Mouse (Mus musculus) hindbrain, embryonic 16.5 days (tissue): ENCODE measurements at regions not wholly inside any gene's neighbourhood (a gene's known extent, or its start where the extent isn't known, plus 50 kb on each side); places are given as distances from the start of the nearest gene placed in this dataset.
"Not testable (repeated sequence)": the region's sequence is repeated elsewhere in the genome, so short reads cannot be mapped to it uniquely, and the experiment has no call there.

Experiments used
- ATAC-seq: fragments of 200-750 bp; cut with Nextera tagmentation; 2 replicates; pipeline ENCODE4 v1.8.0; 2017; ENCODE audit warnings: moderate TSS enrichment, moderate library complexity
- H3K27ac ChIP-seq: fragments of 300-500 bp; sonication (generic); 2 replicates; pipeline ENCODE4 v1.5.1; 2014; ENCODE audit warnings: low read depth, mild to moderate bottlenecking, control low read depth, low read length, moderate library complexity
- H3K27me3 ChIP-seq: fragments of 300-500 bp; sonication (generic); replicated peaks from 2 replicates; pipeline ENCODE4 v1.6.1; 2014; ENCODE audit warnings: low read length; ENCODE audit not compliant: control insufficient read depth, insufficient read depth
- H3K36me3 ChIP-seq: fragments of 300-500 bp; sonication (generic); 2 replicates; pipeline ENCODE4 v1.6.1; 2014; ENCODE audit warnings: mild to moderate bottlenecking, low read length, moderate library complexity, mixed read lengths; ENCODE audit not compliant: control insufficient read depth, insufficient read depth
- H3K4me1 ChIP-seq: fragments of 300-500 bp; sonication (generic); 2 replicates; pipeline ENCODE4 v1.6.1; 2014; ENCODE audit warnings: low read depth, low read length; ENCODE audit not compliant: control insufficient read depth, insufficient read depth
- H3K4me2 ChIP-seq: fragments of 300-500 bp; sonication (generic); 2 replicates; pipeline ENCODE4 v1.6.1; 2014; ENCODE audit warnings: mild to moderate bottlenecking, low read length, control low read depth, moderate library complexity
- H3K4me3 ChIP-seq: fragments of 300-500 bp; sonication (generic); 2 replicates; pipeline ENCODE4 v1.5.1; 2014; ENCODE audit warnings: mild to moderate bottlenecking, low read length, control low read depth, moderate library complexity
- H3K9ac ChIP-seq: fragments of 300-500 bp; sonication (generic); 2 replicates; pipeline ENCODE4 v1.6.1; 2014; ENCODE audit warnings: low read depth, mild to moderate bottlenecking, control low read depth, low read length, moderate library complexity
- H3K9me3 ChIP-seq: fragments of 300-500 bp; sonication (generic); 2 replicates; pipeline ENCODE4 v1.6.1; 2014; ENCODE audit warnings: mild to moderate bottlenecking, low read length, moderate library complexity; ENCODE audit not compliant: control insufficient read depth
- WGBS: fragments of 180-500 bp; shearing (Covaris S2); extraction: QIAGEN DNeasy Blood & Tissue Kit; methylation state at CpG from one replicate; pipeline ENCODE4 v1.1.7; 2014; 5-methylcytosine and 5-hydroxymethylcytosine counted together

DNA sequence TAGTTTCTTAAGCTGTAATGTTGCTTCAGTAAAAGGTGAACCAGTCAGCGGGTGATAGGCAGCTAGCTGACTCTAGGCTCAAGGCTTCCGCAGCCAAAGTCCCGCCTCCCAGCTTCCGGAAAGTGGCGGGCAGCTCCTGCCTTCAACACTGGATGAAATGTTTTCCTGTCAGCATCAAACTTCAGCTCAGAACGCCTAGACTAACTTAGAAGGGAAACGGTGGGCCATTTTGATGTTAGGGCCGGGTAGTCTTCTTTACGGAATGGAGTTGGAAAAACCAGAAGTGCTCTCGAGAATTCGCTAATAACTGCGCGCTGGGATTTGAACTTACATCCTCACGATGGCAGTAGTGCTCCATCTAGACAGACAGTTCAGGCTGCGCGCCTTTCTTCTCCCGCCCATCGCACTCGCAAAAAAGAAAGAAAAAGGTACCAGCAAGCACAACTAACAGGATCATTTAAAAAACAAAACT is 194.7 kb upstream of the Olfr1324 start:
- H3K4me1 ChIP-seq, result no peaks in the 10 kb centered on the region
- no peaks in the 10 kb centered on the region for H3K9me3 ChIP-seq
- no peaks in the 10 kb centered on the region for H3K27me3 ChIP-seq
- no peak overlapping the region for H3K4me2 ChIP-seq
- 73% methylated on average over 19 of the region's 19 CpGs for WGBS
- H3K9ac ChIP-seq, result no peak overlapping the region
- peak overlapping the region; percentile 25 for H3K4me3 ChIP-seq
- peak; percentile 80 for ATAC-seq
- no peaks in the 10 kb centered on the region for H3K36me3 ChIP-seq
- H3K27ac ChIP-seq, result peak overlapping the region; percentile 48; the same call in 1 of the 2 replicates

DNA sequence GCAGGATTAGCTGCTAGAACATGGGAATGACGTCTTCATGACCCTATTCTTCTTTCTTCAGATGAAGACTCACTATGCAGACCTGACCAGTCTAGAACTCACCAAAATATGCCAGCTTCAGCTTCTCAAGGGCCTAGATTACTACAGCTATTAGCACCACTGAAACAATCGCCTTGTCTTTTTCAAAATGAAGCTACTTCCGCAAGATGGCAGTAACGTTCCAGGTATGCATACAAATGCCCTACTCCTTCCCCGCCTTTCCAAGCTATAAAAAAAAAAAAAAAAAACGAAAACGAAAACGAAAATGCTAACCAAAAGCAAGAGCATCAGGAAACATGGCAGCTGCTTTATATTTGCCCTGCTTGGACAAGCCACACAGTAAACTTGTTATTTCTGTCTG is 192.6 kb upstream of the Olfr1324 start:
- 76% methylated on average over 8 of the region's 8 CpGs for WGBS
- Histone ChIP-seq H3K36me3 (no peaks in the 10 kb centered on the region), H3K4me1 (no peaks in the 10 kb centered on the region), H3K4me2 (no peak overlapping the region), H3K27ac (no peak overlapping the region), H3K4me3 (no peak overlapping the region), H3K27me3 (no peaks in the 10 kb centered on the region), H3K9ac (no peak overlapping the region), H3K9me3 (no peaks in the 10 kb centered on the region)
- ATAC-seq, result no peak

DNA sequence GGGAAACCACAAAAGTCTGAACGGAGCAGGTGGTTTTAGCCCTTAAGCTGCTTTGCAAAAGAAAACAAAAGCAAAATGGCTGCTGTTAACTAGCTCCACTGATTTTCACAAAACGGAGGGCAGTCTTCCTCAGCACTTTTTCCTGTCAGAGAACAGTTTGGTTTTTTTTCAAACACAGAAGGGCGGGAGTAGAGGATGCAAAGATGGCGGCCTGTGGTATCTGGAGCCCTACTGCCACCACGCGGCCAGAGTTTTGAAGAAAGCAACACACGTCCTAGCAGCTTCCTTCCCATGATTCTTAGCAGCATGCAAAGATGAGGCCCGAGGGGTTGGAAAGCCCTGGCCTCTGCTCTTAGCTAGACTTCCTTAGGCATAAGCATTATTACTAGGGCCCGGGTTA is 191.6 kb upstream of the Olfr1324 start:
- no peak overlapping the region for H3K4me3 ChIP-seq
- H3K36me3 ChIP-seq, result no peaks in the 10 kb centered on the region
- no peak overlapping the region for H3K9ac ChIP-seq
- WGBS, result 68% methylated on average over 9 of the region's 9 CpGs
- H3K4me1 ChIP-seq, result no peaks in the 10 kb centered on the region
- H3K27me3 ChIP-seq, result no peaks in the 10 kb centered on the region
- H3K9me3 ChIP-seq, result no peaks in the 10 kb centered on the region
- no peak for ATAC-seq
- no peak overlapping the region for H3K4me2 ChIP-seq
- peak overlapping the region; percentile 54; the same call in 1 of the 2 replicates for H3K27ac ChIP-seq

DNA sequence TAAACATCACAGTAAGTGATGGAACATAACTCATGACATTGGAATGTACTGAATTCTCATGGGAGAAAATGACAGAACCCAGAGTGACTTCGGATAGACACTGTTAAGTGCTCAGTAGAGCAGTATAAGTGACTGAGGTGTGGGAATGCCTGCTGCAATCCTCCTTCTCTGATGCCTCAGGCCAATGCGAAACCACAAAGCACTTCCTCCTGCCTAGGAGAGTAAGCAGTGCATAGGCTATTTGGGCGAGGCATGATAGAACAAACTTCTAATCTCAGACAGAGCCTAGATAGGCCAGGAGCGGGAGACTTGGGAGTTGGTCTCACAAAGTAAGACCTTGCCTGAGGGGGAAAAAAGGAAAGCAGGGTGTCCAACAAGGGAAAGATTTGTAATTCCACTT is 190.6 kb upstream of the Olfr1324 start:
- Histone ChIP-seq H3K36me3 (no peaks in the 10 kb centered on the region), H3K9ac (no peak overlapping the region), H3K27ac (no peak overlapping the region), H3K4me3 (no peak overlapping the region), H3K4me2 (no peak overlapping the region), H3K9me3 (no peaks in the 10 kb centered on the region), H3K27me3 (no peaks in the 10 kb centered on the region), H3K4me1 (no peaks in the 10 kb centered on the region)
- 80% methylated on average over 4 of the region's 4 CpGs for WGBS
- ATAC-seq, result no peak

DNA sequence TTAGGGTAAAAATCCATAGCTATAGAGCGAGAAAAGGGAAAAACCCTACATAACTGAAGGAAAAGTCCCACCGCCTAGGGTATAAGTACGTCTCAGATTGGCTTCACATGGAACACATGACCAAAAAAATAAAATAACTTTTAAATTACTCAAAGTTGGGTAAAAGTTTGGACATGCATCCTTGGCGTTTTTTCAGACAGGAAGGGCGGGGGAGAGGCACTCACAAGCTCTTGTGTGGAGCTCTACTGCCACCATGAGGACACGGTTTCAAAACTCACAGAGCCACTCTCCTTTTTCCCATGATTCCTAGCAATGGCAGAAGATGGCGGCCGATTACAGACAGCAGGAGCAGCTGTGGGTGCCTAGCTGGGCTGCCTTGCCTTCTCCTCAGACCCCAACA is 188.6 kb upstream of the Olfr1324 start:
- peak overlapping the region; percentile 49; the same call in 1 of the 2 replicates for H3K27ac ChIP-seq
- H3K36me3 ChIP-seq, H3K27me3 ChIP-seq, ATAC-seq, H3K4me2 ChIP-seq, H3K9ac ChIP-seq, H3K9me3 ChIP-seq, H3K4me1 ChIP-seq, H3K4me3 ChIP-seq: not testable (repeated sequence)
- 73% methylated on average over 8 of the region's 8 CpGs for WGBS

DNA sequence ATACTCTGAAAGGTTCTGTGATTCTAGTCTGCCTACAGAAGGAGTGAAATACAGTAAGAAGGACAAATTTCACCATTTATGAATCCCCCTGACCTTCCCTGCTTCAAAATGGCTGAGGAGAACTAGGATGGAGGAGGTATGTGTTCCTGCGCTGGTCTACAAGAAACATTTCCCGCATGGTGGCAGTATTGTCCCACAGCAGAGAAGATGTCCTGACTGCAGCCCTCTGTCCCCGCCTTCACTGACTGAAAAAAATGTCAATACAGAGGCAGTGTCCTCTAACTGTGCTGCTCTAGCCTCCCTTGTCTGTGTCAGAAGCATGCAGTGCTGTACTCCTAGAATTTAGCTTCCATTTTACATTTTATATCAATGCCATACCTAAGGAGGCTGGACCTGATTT is 186.6 kb upstream of the Olfr1324 start:
- 63% methylated on average over 3 of the region's 3 CpGs for WGBS
- not testable (repeated sequence) for H3K9me3 ChIP-seq, H3K27me3 ChIP-seq, H3K36me3 ChIP-seq, H3K9ac ChIP-seq, H3K4me1 ChIP-seq
- Histone ChIP-seq H3K4me2 (0 out of 2 replicates have a peak overlapping the region, but pooled peaks have one; percentile 21), H3K27ac (peak overlapping the region; percentile 54; the same call in 1 of the 2 replicates), H3K4me3 (peak overlapping the region; percentile 21; the same call in 1 of the 2 replicates)
- peak; percentile 85 for ATAC-seq

DNA sequence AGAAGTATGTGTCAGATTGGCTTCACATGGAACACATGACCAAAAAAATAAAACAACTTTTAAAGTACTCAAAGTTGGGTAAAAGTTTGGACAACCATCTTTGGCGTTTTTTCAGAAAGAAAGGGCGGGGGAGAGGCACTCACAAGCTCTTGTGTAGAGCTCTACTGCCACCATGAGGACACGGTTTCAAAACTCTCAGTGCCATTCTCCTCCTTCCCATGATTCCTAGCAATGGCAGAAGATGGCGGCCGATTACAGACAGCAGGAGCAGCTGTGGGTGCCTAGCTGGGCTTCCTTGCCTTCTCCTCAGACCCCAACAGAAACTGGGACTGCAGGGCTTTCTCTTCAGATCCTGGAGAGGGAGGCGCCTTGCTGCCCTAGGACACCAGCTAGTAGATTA is 186.1 kb upstream of the Olfr1324 start:
- not testable (repeated sequence) for H3K27me3 ChIP-seq, H3K9me3 ChIP-seq, H3K9ac ChIP-seq, H3K4me1 ChIP-seq, H3K36me3 ChIP-seq
- 0 out of 2 replicates have a peak overlapping the region, but pooled peaks have one; percentile 21 for H3K4me2 ChIP-seq
- 0 out of 2 replicates have a peak, but pooled peaks have one; percentile 13 for ATAC-seq
- H3K27ac ChIP-seq, result peak overlapping the region; percentile 54; the same call in 1 of the 2 replicates
- 76% methylated on average over 4 of the region's 6 CpGs for WGBS
- H3K4me3 ChIP-seq, result peak overlapping the region; percentile 21; the same call in 1 of the 2 replicates

DNA sequence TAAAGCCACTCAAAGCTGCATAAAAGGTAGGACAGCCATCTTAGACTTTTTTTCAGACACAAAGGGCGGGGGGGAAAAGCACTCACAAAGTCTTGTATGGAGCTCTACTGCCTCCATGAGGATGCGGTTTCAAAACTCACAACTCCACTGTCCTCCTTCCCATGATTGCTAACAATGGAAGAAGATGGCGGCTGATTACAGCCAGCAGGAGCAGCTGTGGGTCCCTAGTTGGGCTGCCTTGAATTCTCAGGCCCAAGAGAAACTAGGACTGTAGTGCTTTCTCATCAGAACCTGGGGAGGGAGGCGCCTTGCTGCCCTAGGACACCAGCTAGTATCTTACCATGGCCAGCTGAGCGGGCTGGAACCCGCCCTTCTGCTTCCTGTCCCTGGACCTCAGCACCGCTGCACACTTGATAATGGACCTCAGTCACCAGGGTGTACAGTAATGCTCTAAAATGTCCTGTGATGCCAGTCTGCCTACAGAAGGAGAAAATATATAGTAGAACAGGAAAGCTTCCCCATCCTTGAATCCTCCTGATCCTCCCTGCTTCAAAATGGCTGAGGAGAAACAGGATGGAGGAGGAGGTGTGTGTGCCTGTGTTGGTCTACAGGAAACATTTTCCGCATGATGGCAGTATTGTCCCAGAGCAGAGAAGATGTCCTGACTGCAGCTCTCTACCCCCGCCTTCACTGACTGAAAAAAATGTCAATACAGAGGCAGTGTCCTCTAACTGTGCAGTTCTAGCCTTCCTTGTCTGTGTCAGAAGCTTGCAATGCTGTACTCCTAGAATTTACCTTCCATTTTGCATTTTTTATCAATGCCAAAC is 183.7 kb upstream of the Olfr1324 start:
- peak overlapping the region; percentile 38; the same call in 1 of the 2 replicates for H3K9ac ChIP-seq
- ATAC-seq, result peak; percentile 74
- 76% methylated on average over 9 of the region's 9 CpGs for WGBS

DNA sequence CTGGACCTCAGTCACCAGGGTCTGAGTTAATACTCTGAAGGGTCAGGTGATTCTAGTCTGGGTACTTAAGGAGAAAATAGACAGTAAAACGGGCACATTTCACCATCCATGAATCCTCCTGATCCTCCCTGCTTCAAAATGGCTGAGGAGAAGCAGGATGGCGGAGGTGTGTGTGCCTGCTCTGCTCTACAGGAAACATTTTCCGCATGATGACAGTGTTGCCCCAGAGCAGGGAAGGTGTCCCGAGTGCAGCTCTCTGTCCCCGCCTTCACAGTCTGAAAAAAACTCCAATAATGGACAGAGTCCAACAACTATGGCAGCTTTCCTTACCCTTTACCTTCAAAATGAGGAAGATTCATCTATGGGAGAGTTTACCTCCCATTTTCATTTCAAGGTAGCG is 179.8 kb upstream of the Olfr1324 start:
- not testable (repeated sequence) for H3K27ac ChIP-seq, H3K4me2 ChIP-seq, H3K4me3 ChIP-seq, ATAC-seq, H3K27me3 ChIP-seq, H3K4me1 ChIP-seq, H3K9me3 ChIP-seq, H3K36me3 ChIP-seq, H3K9ac ChIP-seq
- 72% methylated on average over 5 of the region's 6 CpGs for WGBS

More for the DNA sequence above, 183.7 kb upstream of the Olfr1324 start:
- Histone ChIP-seq H3K4me3 (peak overlapping the region; percentile 28), H3K9me3 (no peaks in the 10 kb centered on the region), H3K27ac (peak overlapping the region; percentile 79), H3K36me3 (no peaks in the 10 kb centered on the region), H3K4me2 (peak overlapping the region; percentile 40), H3K4me1 (no peaks in the 10 kb centered on the region), H3K27me3 (no peaks in the 10 kb centered on the region)
